Mouse (Mus musculus): Measurements from ENCODE around the gene Methig1.

The Methig1 gene

DNA sequence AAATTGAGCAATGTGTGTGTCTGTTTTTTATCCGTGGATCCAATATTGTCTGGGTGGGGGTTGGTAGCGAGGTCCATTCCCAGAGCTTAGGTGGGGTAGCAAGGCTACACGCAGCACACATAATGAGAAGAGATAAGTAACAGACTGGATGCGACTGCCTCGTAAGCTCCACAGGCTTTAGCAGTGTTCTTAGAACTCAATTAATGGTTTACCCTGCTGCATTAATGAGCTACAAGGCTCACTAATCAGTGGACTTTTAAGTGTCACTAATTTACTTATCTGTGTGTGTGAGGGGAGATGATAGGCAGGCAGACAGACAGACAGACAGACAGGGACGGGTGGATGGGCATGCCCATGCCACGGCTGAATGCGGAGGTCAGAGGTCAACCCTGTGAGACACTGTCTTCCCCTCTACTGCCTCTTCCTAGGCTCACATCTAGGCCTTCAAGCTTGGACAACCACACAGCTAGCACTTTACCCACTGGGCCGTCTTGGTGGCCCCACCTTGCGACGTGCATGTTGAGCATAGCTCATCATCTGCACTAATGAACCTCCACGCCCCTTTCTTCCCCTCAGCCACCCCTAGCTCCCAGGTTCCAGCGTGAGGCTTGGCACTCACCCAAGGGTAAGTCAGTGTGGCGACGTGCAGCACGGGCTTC lies 47.8 kb downstream of the Methig1 start:
- peak; percentile 72 to 79 for DNase-seq

DNA sequence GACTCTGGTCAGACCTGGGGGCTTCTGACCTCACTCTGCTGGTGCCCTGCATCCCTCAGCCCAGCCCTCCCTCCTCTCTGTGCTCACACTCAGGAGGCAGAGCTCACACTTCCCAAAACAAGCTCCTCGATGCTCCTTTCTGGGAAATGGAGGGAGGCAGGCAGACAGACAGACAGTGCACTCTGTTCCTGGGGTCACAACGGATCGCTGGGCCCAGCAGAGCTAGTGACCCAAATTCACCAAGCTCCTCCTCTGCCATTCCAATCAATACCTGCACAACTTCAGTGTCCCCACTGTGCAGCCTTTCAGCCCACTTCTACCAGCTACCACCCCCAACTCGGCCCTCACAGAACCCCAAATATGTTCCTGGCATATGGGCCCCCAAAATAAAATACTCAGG lies 48.9 kb downstream of the Methig1 start:
- DNase-seq = peak in 1 of 2 experiments; percentile 47

GRCm38 (mm10) chr15:100402347-100402746 lies 49.4 kb downstream of the Methig1 start:
- no peak for DNase-seq

GRCm38 (mm10) chr15:100402798-100403197 lies 49.8 kb downstream of the Methig1 start:
- no peak for DNase-seq

DNA sequence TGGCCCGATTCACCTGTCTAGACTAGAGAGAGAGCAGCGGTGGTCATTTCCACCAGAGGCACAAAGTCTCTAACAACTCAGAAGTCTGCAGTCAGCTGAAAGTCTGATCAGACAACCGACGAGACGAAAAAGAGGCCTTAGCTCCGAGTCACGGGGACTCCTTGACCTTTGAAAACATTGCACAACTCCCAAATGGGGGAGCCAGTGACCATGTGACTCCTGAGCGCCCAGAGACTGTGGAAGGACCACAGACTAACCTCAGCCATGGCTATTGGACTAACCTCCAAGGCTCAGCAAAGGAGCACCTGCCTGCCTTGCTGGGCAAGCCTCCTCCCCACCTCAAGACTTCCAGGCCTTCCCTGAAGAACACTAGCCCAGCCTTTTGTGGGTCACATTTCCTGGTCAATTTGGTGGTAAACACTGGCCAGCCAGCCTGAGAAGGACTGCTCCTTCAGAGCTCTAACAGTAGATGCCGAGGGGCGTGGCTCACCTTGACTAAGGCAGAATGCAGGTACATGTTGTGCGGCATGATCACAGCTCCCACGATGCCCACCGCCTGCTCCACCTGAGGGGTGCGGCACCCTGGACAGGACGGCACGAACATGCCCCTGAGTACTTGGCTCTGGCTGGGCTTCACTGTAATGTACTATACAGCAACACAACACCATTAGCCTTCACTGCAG lies 50.5 kb downstream of the Methig1 start:
- peak; percentile 82 to 87 for DNase-seq

GRCm38 (mm10) chr15:100406088-100406487 lies 53.1 kb downstream of the Methig1 start:
- DNase-seq = no peak

- DNase-seq = peak; percentile 89 to 91
Measured at GRCm38 (mm10) chr15:100410918-100411672, 58.1 kb downstream of the Methig1 start.

GRCm38 (mm10) chr15:100411731-100412130 lies 58.8 kb downstream of the Methig1 start:
- no peak for DNase-seq

- DNase-seq = no peak
Measured at GRCm38 (mm10) chr15:100413306-100413705, 60.4 kb downstream of the Methig1 start.

DNA sequence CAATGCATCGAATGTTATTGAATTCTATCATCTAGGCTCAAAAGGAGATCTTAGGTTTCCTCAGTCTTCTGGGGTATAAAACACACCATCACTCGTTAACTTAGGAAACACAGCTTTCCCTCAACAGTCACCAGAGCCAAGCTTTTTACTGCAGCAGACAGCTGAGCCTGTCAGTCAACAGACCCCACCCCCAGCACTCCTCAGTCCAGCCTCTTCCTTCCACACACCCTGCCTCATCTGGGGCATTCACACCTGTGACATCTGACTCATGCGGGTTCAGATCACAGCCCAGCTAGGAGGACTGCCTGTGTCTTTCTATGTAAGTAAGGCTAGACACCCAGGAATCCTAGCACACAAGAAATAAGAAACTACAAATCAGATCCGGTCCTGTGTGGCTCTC lies 61.1 kb downstream of the Methig1 start:
- peak in 1 of 2 experiments; percentile 46 for DNase-seq

DNA sequence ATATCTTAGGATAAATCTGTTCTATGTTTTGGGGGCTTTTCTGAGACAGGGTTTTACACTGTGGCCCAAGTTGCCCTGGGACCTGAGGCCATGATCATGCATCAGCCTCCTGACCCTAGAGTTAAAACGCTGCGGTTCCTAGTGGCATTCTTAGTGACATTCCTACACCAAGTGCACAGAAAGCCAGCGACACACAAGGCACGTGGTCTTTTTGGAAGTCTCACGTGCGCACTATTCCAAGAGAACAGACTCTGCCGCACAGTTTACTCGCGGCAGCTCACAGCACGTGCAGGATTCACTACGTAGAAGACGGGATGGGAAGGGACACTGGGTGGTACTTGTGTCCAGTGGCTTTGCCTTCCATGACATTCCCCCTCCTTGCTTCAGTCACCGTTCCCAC lies 62.0 kb downstream of the Methig1 start:
- DNase-seq = no peak

DNA sequence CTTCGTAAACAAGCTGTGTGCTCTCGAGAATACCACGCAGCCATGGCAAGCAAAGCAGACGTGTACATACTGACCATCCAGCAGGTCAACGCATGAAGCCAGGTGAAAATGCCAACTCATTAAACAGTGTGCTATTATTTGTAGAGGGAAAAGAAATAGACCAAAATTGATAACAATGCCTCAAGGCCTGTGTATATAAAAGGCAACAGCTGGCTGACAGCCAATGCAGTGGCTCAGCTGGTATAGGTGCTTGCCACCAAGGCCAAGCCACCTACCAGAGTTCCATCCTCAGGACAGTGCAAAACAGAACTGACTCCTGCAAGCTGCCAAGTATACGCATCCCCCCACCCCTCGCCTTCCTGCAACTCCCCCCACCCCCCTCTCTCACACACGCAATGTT lies 62.7 kb downstream of the Methig1 start:
- DNase-seq = no peak

- no peak for DNase-seq
Measured at GRCm38 (mm10) chr15:100417854-100418450, 65.0 kb downstream of the Methig1 start.

DNA sequence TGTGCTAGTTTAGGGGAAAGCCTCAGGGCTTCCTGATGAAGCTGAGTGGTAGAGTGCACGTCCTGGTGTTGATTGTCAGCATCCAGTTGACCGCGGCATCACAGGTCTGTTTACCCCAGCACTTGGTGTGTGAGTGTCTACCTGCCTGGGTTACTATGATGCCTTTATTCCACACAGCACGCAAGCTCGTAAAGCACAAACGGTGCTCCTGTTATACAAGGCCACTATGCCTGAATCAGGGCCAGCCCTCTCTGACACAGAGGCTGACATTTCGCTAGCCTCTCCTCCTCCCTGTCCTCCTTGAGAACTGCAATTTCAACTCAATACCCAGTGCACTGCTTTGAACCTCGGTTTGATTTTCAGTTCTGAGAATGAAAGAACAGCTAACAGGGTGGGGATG lies 66.4 kb downstream of the Methig1 start:
- no peak for DNase-seq

DNA sequence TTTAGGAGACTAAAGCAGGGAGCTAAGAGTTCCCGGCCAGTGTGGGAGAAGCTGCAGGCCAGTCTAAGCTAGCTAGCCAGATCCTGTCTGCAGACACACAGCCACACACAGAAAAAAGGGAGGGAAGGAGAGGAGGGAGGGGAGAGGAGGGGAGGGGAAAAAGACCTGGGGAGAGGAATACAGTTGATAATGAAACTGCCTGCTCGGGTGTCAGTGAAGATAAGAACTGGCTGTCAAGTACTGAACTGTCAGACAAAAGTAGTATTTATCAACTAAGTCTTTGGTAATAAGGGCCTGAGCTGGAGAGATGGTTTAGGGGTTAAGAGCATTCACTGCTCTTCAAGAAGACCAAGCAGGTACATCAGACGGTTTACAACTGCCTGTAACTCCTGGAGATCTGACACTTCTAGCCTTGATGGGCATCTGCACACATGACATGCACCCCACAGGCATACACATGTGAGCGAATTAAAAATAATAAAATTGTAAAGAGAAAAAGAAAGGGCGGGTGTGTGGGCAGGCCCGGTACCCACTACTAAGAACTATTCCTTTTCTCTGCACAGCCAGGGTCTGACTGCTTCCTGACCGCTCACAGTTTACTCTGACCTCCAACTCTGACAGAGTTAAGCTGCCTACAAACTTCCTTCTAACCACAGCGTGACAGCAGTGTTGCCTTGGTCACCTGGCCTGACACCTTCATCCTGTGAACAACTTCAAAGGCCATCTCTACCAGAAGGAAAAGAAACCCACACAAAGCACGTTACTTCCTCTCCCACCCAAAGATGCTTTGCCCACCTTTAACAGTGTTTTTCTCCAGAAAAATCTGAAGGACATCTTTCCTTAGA lies 67.2 kb downstream of the Methig1 start:
- DNase-seq = no peak

DNA sequence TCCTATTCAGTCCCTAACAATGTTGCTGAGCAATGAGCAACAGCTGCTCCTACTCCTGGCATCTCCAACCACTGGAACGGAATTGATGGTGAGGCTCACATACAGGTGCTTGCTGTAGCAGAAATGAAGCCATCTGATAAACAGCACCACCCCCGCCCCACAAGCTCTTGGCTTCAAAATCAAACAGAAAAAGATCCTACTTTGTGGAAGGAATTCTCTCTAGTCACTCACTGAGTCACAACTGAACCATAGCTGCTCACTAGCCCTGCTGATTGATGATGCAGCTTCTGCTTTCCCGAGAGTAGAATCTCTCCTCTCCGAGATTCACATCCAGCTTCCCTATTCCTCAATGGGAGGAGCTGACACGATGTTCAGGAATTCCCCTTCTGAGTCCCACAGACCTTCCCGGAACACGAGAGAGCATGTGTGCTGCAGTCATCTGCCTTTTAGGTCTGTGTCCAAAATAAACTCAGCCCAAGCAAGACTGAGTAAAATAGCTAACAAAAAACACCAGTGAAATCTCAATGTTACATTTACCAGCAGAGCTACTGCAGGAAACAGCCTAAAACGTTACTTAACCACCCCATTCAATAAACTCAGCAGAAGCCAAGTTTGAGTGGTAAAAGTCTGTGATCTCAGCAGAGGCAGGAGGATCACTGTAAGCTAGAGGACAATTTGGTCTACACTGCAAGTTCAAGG lies 68.3 kb downstream of the Methig1 start:
- DNase-seq = no peak

- peak; percentile 79 to 88 for DNase-seq
Measured at GRCm38 (mm10) chr15:100421758-100422197, 68.8 kb downstream of the Methig1 start, which contains the start of gene Gm5475. Gene Gm5475, plus strand, starts transcription at chr15:100422147.

DNA sequence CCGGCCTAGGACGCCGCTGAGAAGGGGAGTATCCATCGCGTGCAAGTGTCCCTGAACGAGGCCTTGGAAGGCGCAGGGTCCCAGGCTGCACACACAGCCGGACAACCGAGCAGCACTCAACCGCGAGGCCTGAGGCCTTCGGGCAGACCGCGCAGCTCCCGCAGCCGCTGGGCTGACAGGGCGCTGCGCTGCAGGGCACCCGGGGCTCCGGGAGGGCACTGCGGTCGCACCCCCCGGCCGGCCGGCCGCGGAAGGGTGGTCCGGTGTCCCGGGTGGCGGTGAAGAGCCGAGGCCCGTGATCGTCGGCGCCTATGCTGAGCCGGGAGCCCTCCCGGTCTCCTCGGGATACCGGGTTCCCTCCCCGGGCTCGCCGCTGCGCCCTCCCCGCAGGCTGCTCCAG lies 69.5 kb downstream of the Methig1 start:
- DNase-seq = no peak

GRCm38 (mm10) chr15:100422899-100423860 lies 70.2 kb downstream of the Methig1 start:
- DNase-seq = peak; percentile 96

- DNase-seq = peak in 1 of 2 experiments; percentile 53
Measured at GRCm38 (mm10) chr15:100423916-100424315, 71.0 kb downstream of the Methig1 start.

Data from kidney, adult 8-10 months (tissue).